In the genomic region with DNA sequence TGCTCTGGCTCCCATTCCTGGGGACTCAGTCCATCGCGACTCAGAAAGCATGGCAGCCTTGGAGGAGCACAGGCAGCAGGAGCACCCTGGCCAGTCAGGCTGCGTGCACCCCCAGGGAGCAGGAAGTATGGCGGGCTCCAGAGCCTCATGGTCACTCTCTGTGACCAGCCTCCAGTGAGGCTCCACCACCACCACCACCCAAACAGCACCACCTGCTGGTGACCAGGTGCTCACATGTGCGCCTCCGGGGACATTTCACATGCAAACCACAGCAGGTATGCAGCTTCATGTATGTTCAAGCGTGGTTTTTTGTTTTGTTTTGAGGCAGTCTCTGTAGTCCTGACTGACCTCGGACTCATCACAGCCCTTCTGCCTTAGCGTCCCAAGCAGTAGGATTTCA, we compare ENCODE assay signal across 1 mouse cellular context.
TF ChIP-seq lines count a peak whose summit lies in the region.

No protein-coding gene starts in this region.

TF ChIP-seq in MEL, 35 proteins besides CTCF, POLR2A, EP300 and RAD21:
- no peak for TF ChIP-seq USF2 (IDR thresholded peaks at IDR 0.05; ENCODE audit: borderline replicate concordance in 1 of 2, insufficient read depth in 1 of 2, low read depth in 1 of 2, low read length in 2 of 2)
- TF ChIP-seq SMC3 (IDR thresholded peaks at IDR 0.05; ENCODE audit: low read depth, low read length): peak; percentile 39
